Mouse (Mus musculus): Measurements from ENCODE around the gene Olfr1288. TPM values are rescaled to one million over a fixed set of nuclear protein-coding genes. Genes with fewer than 3 reads are reported as not detected.

The Olfr1288 gene
- not detected for total RNA-seq (2021)
- long read RNA-seq, experiment 1, result 0 reads
- long read RNA-seq, experiment 2, result 0 reads

DNA sequence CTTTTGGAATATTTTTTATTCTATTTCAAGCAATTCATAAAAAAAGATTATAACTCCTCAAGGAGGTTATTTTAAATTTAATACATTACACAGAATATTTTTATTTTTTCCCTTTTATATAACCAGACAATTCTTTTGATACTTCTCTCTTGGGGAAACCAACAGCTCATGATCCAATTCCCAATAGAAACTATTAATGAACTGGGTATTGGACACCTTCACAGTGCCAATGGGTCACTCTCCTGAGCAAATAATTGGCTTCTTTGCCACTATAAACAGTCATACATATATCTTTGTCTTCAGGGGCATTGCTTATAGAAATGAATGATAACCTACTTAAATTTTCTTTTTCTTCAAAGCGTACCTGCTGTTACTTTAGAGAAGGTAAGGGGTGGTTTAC, at the start of gene Olfr1288:
Gene Olfr1288 (plus strand): TSS at position 301 of the 400 bp plus-strand sequence.
- no peak for DNase-seq (ENCODE audit: low spot score in 2 of 2)

DNA sequence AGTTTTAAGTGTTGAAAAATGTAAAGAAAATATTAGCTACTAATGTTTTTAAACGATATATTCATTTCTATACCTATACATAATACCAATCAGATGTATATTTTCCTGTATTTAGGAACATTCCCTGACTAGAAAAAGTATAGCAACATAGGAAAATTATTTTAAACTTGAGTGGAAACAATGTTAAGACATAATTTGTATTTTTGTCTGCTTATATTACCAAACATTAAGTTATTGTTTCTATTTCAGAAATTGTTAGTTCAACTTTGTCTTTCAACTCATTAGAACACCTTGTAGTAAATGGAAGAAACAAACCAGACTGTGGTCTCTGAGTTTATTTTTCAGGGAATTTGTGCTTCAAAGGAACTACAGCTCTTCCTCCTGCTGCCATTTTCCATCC, 25.1 kb upstream of the Olfr1288 start, which contains the start of gene Olfr1287:
Gene Olfr1287 (plus strand): TSS at position 301 of the 400 bp plus-strand sequence.
- DNase-seq (ENCODE audit: low spot score in 2 of 2), result no peak

DNA sequence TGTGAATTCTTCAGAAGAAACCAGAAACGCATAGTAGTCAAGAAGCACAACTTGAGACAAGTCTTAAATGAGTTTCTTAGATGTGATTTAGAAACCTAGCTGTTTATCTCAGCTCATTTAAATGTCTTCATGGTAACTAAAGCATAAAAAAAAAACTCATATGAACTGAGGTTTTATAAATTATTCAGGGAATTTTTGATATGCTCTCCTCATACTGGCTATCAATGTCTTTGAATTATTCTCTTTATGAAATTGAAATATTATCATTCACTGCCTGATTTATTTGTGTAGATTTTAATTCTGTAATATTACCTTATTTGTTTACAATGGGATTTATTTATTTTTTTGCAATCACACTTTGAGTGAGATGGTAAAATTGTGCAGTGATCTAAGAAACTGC, 6.6 kb downstream of the Olfr1288 start, which contains the start of gene Olfr1289:
Gene Olfr1289 (plus strand): TSS at position 301 of the 400 bp plus-strand sequence.
- DNase-seq (ENCODE audit: low spot score in 2 of 2), result no peak

DNA sequence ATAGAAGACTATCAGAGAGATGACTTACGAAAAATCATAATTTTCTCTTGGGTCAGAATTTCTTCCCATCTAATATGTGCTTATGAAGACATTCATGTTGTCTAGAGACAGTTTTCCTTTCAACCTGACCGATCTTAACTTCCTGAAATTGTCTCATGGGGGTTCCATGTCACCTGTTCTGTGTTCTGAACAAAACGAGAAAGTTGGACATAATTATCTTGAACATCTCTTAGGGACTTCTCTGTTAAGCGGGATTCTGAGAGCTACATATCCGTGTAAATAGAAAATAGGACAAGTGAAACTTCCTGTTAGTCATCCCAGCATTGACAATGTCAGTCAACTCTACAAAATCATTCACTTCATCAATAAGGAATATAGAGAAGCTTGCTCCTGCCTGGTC, 19.8 kb downstream of the Olfr1288 start, which contains the start of gene Olfr1290:
Gene Olfr1290 (minus strand): TSS at position 101 of the 400 bp plus-strand sequence.
- no peak for DNase-seq (ENCODE audit: low spot score in 2 of 2)

DNA sequence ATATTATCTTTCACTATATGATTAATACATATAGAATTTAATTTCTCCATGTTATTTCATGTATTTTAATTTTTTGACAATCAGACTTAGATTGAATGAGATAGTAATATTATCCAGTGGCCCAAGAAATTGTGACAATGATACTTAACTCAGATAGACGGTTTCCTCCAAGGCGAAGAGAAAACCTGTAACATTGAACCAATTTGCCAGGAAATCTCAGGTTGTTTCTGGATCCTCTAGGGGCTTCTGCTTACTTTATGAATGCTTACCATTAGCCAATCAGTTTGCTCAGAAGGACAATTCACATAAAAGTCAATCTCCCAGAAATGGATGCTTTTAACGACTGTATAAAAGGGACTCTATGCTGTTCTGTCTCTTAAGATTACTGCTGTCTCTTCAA, 23.0 kb downstream of the Olfr1288 start, which contains the start of gene Olfr1291-ps1:
Gene Olfr1291-ps1 (plus strand): TSS at position 301 of the 400 bp plus-strand sequence.
- DNase-seq (ENCODE audit: low spot score in 2 of 2), result no peak

DNA sequence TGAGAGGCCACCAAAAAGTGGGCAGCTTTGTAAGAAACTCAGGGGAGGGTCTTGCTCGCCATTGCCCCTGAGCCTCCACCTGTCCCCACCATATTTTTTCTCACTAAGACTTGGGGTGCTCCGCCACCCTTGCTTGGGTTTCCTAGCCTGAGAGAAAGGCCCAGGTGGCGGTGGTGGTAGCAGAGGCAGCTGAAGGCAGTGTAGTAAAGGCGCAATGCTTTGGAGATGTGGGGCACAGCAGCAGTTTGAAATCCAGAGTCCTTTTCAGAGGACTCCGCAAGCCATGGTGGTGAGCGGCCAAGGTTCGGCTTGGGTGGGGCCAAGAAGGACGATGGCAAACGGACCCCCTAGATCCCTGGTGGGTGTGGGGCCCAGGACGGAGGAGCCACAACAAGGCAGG, 43.5 kb downstream of the Olfr1288 start:
- DNase-seq (ENCODE audit: low spot score in 2 of 2), result no peak

DNA sequence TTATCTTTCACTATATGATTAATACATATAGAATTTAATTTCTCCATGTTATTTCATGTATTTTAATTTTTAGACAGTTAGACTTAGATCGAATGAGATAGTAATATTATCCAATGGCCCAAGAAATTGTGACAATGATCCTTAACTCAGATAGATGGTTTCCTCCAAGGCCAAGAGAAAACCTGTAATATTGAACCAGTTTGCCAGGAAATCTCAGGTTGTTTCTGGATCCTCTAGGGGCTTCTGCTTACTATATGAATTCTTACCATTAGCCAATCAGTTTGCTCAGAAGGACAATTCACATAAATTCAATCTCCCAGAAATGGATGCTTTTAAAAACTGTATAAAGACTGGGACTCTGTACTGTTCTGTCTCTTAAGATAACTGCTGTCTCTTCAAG, 51.0 kb downstream of the Olfr1288 start, which contains the start of gene Olfr1293-ps:
Gene Olfr1293-ps (plus strand): TSS at position 301 of the 400 bp plus-strand sequence.
- DNase-seq (ENCODE audit: low spot score in 2 of 2), result no peak

Other genes starting within 250 kb of the Olfr1288 start
- gene 4930430A15Rik, start 244.5 kb upstream of the Olfr1288 start, total RNA-seq (2021), result not detected
- not detected for gene Olfr1275, start 238.8 kb upstream of the Olfr1288 start, total RNA-seq (2021)
- not detected for gene Olfr1276, start 219.6 kb upstream of the Olfr1288 start, total RNA-seq (2021)
- gene Olfr1277, start 200.0 kb upstream of the Olfr1288 start, total RNA-seq (2021), result not detected
- not detected for gene Olfr1278, start 184.0 kb upstream of the Olfr1288 start, total RNA-seq (2021)
- gene Olfr1279, start 173.5 kb upstream of the Olfr1288 start, total RNA-seq (2021), result not detected
- gene Olfr1280, start 160.1 kb upstream of the Olfr1288 start, total RNA-seq (2021), result not detected
- gene Olfr1281, start 147.6 kb upstream of the Olfr1288 start, total RNA-seq (2021), result not detected
- gene Olfr1282, start 138.0 kb upstream of the Olfr1288 start, total RNA-seq (2021), result not detected
- gene Olfr1283, start 107.3 kb upstream of the Olfr1288 start, total RNA-seq (2021), result not detected
- gene Olfr1284, start 98.6 kb upstream of the Olfr1288 start, total RNA-seq (2021), result not detected
- gene Olfr1286, start 51.0 kb upstream of the Olfr1288 start, total RNA-seq (2021), result not detected
- gene Olfr1287, start 25.0 kb upstream of the Olfr1288 start, total RNA-seq (2021), result not detected
- not detected for gene Olfr1289, start 6.7 kb downstream of the Olfr1288 start, total RNA-seq (2021)
- gene Olfr1290, start 19.7 kb downstream of the Olfr1288 start, total RNA-seq (2021), result not detected
- gene Olfr1291-ps1, start 23.1 kb downstream of the Olfr1288 start, total RNA-seq (2021), result not detected
- gene Olfr1293-ps, start 51.1 kb downstream of the Olfr1288 start, total RNA-seq (2021), result not detected
- gene Olfr1294, start 66.2 kb downstream of the Olfr1288 start, total RNA-seq (2021), result not detected
- not detected for gene Olfr1295, start 95.6 kb downstream of the Olfr1288 start, total RNA-seq (2021)
- gene Olfr1297, start 152.4 kb downstream of the Olfr1288 start, total RNA-seq (2021), result not detected
- not detected for gene Olfr1298, start 175.1 kb downstream of the Olfr1288 start, total RNA-seq (2021)
- gene Olfr1299, start 187.3 kb downstream of the Olfr1288 start, total RNA-seq (2021), result not detected

All from gastrocnemius, postnatal 4 days (tissue).